Mouse (Mus musculus) megakaryocyte-erythroid progenitor cell, adult 5-6 weeks (primary cell): ENCODE measurements at regions not wholly inside any gene's neighbourhood (a gene's known extent, or its start where the extent isn't known, plus 50 kb on each side); places are given as distances from the start of the nearest gene placed in this dataset.
"Not testable (repeated sequence)": the region's sequence is repeated elsewhere in the genome, so short reads cannot be mapped to it uniquely, and the experiment has no call there.

Experiments
- ATAC-seq: replicated peaks from 2 replicates; pipeline ENCODE4 v1.8.0; 2016; ENCODE audit warnings: mild to moderate bottlenecking, inconsistent platforms; ENCODE audit not compliant: severe bottlenecking, poor library complexity, low FRiP score, low TSS enrichment

DNA sequence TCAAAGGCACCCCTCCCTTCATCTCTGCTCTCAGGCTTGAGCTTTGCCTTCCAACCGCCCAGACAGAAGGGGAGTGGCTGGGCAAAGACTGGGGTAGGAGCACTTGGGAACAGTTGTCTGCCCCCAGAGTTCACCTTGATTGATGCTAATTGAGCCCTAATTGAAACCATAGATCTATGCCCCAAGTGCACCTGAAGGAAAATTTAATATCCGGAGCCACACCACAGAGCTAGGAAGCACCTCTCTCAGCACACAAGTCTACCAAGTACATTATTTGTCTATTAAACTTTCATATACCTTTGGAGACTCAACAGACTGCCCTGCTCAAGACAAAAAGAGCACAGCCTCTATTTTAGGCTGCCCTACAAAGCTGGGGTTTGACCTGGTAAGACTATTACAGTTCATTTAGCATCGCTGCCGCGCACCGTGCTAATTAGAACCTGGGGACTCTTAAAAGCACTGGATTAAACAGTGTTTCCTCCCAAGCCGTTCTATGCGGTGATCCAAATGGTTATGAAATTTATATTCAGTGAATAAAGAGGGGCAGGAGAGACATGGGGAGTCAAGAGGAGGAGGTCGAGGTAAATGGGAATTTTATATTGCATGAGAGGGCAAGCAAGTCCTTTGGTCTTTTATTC is 229.8 kb downstream of the Utp18 start:
- ATAC-seq = no peak

DNA sequence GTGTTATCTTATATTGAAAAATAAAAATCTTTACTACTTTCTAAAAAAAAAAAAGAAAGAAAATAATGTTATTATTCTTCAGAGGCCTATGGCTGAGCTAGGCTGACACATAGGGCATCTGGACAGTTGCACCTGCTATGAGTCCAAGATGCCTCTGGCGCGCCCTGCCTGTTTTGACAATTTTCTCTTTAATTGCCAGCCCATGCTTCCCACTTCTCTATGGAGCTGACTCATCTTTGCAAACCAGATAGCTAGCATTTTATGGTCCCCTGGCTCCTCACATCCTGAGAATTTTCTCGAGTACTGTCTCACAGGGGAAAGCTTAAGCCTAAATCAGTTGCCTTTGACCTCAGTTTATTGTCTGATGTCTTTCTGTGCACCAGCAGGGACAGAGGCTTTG is 232.2 kb downstream of the Utp18 start:
- ATAC-seq = no peak

DNA sequence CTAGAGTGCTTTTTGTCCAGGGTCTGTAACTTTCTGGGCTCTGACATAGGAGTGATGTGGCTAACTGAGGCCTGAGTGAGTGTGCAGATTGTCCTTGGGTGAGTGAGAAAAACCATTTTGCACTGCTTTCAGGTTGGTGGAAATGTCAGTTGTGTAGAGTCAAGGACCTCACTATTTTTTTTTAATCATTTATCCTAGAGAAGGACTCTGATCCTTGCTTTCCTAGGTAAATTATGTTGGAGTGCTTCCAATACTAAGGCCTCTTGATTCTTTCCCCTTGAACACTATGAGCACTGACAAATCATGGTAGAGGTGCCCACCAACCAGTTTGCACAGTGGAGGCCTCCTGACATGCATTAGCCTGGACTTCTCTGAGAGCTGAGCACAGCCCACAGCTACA is 233.6 kb downstream of the Utp18 start:
- ATAC-seq = not testable (repeated sequence)
